Mouse (Mus musculus): ENCODE data around the gene Tcf12.

Gene Tcf12

GRCm38 (mm10) chr9:71940016-71940415 lies 171.7 kb downstream of the Tcf12 start:
- TF ChIP-seq POU5F1 (IDR thresholded peaks at IDR 0.05; ENCODE audit: borderline replicate concordance, low read length) (no peak), CTCF (conservative IDR thresholded peaks at IDR 0.05; ENCODE audit: low read length) (no peak), NANOG (IDR thresholded peaks at IDR 0.05; ENCODE audit: borderline replicate concordance, low read length) (no peak)
- Histone ChIP-seq H3K9me3 (ENCODE audit: low read length) (no peaks in the 10 kb centered on the region), H3K4me1 (replicated peaks; ENCODE audit: low read depth, low read length) (no peaks in the 10 kb centered on the region), H3K36me3 (ENCODE audit: insufficient read depth, low read length) (no peaks in the 10 kb centered on the region), H3K4me3 (replicated peaks; ENCODE audit: low read length) (no peak overlapping the region), H3K27me3 (ENCODE audit: insufficient read depth, low read length) (no peaks in the 10 kb centered on the region)

DNA sequence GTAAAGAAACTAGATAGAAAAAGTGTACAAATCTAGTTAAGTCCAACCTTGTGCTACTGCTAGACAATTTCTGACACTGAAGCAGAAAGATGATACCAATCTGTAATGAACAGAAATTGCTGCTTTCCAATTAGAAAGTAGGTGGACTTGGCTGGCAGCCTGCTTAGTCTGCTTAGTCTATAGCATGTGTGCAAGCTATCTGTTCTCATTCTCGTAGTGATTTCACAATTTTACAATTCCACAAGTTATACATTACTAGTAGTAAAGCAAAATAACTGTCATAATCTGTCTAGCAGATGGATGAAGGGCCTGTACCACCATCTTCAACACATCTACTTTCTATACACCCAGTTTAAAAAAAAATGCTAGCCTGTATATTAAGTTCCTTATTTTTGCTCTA lies 175.5 kb downstream of the Tcf12 start:
- TF ChIP-seq CTCF (conservative IDR thresholded peaks at IDR 0.05; ENCODE audit: low read length) (no peak), POU5F1 (IDR thresholded peaks at IDR 0.05; ENCODE audit: borderline replicate concordance, low read length) (no peak), NANOG (IDR thresholded peaks at IDR 0.05; ENCODE audit: borderline replicate concordance, low read length) (no peak)
- Histone ChIP-seq H3K27me3 (ENCODE audit: insufficient read depth, low read length) (no peaks in the 10 kb centered on the region), H3K4me3 (replicated peaks; ENCODE audit: low read length) (no peak overlapping the region), H3K36me3 (ENCODE audit: insufficient read depth, low read length) (no peaks in the 10 kb centered on the region), H3K4me1 (replicated peaks; ENCODE audit: low read depth, low read length) (no peaks in the 10 kb centered on the region), H3K9me3 (ENCODE audit: low read length) (no peaks in the 10 kb centered on the region)

DNA sequence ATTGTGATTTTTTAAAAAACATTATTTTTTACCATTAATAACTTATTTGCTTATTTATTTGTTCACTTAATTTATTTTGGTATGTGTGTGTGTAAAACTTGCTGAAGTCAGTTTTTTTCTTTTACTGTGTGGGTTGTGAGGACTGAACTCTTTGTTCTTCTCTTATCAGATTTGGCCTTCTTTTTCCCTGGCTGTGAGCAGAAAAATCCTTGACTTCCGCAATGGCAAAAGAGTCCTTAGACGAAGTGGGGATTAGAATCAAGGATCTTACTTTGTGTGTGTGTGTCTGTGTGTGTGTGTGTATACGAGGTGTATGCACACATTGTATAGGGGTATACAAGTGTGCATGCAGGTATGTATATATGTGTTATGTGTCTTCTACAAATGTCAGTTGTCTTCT lies 176.8 kb downstream of the Tcf12 start:
- no peak overlapping the region for H3K4me3 ChIP-seq (replicated peaks; ENCODE audit: low read length)
- H3K36me3 ChIP-seq (ENCODE audit: insufficient read depth, low read length), result no peaks in the 10 kb centered on the region
- H3K27me3 ChIP-seq (ENCODE audit: insufficient read depth, low read length), result no peaks in the 10 kb centered on the region
- H3K4me1 ChIP-seq (replicated peaks; ENCODE audit: low read depth, low read length), result no peaks in the 10 kb centered on the region
- TF ChIP-seq POU5F1 (IDR thresholded peaks at IDR 0.05; ENCODE audit: borderline replicate concordance, low read length) (no peak), CTCF (conservative IDR thresholded peaks at IDR 0.05; ENCODE audit: low read length) (no peak), NANOG (IDR thresholded peaks at IDR 0.05; ENCODE audit: borderline replicate concordance, low read length) (no peak)
- no peaks in the 10 kb centered on the region for H3K9me3 ChIP-seq (ENCODE audit: low read length)

- Histone ChIP-seq H3K27me3 (ENCODE audit: insufficient read depth, low read length) (no peaks in the 10 kb centered on the region), H3K4me1 (replicated peaks; ENCODE audit: low read depth, low read length) (no peaks in the 10 kb centered on the region), H3K9me3 (ENCODE audit: low read length) (no peaks in the 10 kb centered on the region), H3K36me3 (ENCODE audit: insufficient read depth, low read length) (no peaks in the 10 kb centered on the region), H3K4me3 (replicated peaks; ENCODE audit: low read length) (no peak overlapping the region)
- TF ChIP-seq POU5F1 (IDR thresholded peaks at IDR 0.05; ENCODE audit: borderline replicate concordance, low read length) (no peak), CTCF (conservative IDR thresholded peaks at IDR 0.05; ENCODE audit: low read length) (no peak), NANOG (IDR thresholded peaks at IDR 0.05; ENCODE audit: borderline replicate concordance, low read length) (no peak)
Measured at GRCm38 (mm10) chr9:71931965-71932364, 179.7 kb downstream of the Tcf12 start.

- Histone ChIP-seq H3K4me3 (replicated peaks; ENCODE audit: low read length) (no peak overlapping the region), H3K27me3 (ENCODE audit: insufficient read depth, low read length) (no peaks in the 10 kb centered on the region), H3K4me1 (replicated peaks; ENCODE audit: low read depth, low read length) (no peaks in the 10 kb centered on the region), H3K36me3 (ENCODE audit: insufficient read depth, low read length) (no peaks in the 10 kb centered on the region), H3K9me3 (ENCODE audit: low read length) (no peaks in the 10 kb centered on the region)
- no peak for TF ChIP-seq POU5F1 (IDR thresholded peaks at IDR 0.05; ENCODE audit: borderline replicate concordance, low read length)
- no peak for TF ChIP-seq CTCF (conservative IDR thresholded peaks at IDR 0.05; ENCODE audit: low read length)
- no peak for TF ChIP-seq NANOG (IDR thresholded peaks at IDR 0.05; ENCODE audit: borderline replicate concordance, low read length)
Measured at GRCm38 (mm10) chr9:71931358-71931715, 180.3 kb downstream of the Tcf12 start.

DNA sequence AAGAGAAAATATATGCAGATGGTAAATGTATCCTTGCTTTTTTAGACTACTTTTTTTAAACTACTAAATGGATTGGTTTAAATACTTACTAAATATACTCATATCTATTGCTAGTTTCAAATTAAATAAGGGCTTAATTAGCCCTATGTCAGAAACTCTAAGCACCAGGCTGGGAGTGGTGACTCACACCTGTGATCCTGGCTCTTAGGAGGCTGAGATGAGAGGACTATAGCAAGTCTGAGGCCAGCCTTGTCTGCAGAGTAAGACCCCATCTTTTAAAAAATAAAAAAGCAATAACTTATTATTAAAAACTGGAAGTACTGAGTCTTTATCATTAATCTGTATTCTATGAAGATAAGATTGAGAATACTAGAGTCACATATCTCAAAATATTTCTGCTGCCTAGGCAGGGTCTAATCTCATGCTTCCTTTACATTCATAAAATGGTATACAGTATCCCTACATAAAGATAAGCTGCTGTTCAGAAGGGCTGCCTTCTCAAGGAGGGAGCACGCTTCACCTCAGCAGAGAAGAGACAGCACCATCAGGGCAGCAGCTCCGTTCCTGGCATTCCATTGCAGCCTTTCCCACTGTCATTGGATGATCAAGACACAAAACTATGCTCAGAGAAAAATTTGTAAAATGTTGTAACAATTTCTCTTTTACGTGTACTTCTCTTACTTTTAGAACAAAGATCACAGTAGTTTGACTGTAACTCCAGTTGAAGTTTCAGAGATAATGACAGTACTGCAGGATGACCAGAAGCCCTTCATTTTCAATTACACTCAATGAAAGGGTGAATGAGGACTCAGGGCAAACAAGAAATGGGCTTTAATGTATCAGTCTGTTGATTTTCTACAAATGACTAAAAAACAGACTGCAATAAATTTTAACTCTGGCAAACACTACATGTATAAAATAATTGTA lies 181.0 kb downstream of the Tcf12 start:
- no peaks in the 10 kb centered on the region for H3K36me3 ChIP-seq (ENCODE audit: insufficient read depth, low read length)
- no peaks in the 10 kb centered on the region for H3K27me3 ChIP-seq (ENCODE audit: insufficient read depth, low read length)
- TF ChIP-seq CTCF (conservative IDR thresholded peaks at IDR 0.05; ENCODE audit: low read length) (no peak), POU5F1 (IDR thresholded peaks at IDR 0.05; ENCODE audit: borderline replicate concordance, low read length) (no peak), NANOG (IDR thresholded peaks at IDR 0.05; ENCODE audit: borderline replicate concordance, low read length) (no peak)
- no peak overlapping the region for H3K4me3 ChIP-seq (replicated peaks; ENCODE audit: low read length)
- no peaks in the 10 kb centered on the region for H3K9me3 ChIP-seq (ENCODE audit: low read length)
- H3K4me1 ChIP-seq (replicated peaks; ENCODE audit: low read depth, low read length), result no peaks in the 10 kb centered on the region

GRCm38 (mm10) chr9:71916662-71916953 lies 195.1 kb downstream of the Tcf12 start:
- H3K27me3 ChIP-seq (ENCODE audit: insufficient read depth, low read length), result no peaks in the 10 kb centered on the region
- H3K9me3 ChIP-seq (ENCODE audit: low read length), result no peaks in the 10 kb centered on the region
- TF ChIP-seq CTCF (conservative IDR thresholded peaks at IDR 0.05; ENCODE audit: low read length) (no peak), NANOG (IDR thresholded peaks at IDR 0.05; ENCODE audit: borderline replicate concordance, low read length) (no peak), POU5F1 (IDR thresholded peaks at IDR 0.05; ENCODE audit: borderline replicate concordance, low read length) (no peak)
- peaks cover 24% of the 10 kb centered on the region for H3K4me1 ChIP-seq (replicated peaks; ENCODE audit: low read depth, low read length)
- H3K36me3 ChIP-seq (ENCODE audit: insufficient read depth, low read length), result no peaks in the 10 kb centered on the region
- no peak overlapping the region for H3K4me3 ChIP-seq (replicated peaks; ENCODE audit: low read length)

GRCm38 (mm10) chr9:71915871-71916661 lies 195.6 kb downstream of the Tcf12 start:
- H3K9me3 ChIP-seq (ENCODE audit: low read length), result no peaks in the 10 kb centered on the region
- H3K4me1 ChIP-seq (replicated peaks; ENCODE audit: low read depth, low read length), result peaks cover 24% of the 10 kb centered on the region
- H3K4me3 ChIP-seq (replicated peaks; ENCODE audit: low read length), result no peak overlapping the region
- H3K36me3 ChIP-seq (ENCODE audit: insufficient read depth, low read length), result no peaks in the 10 kb centered on the region
- no peaks in the 10 kb centered on the region for H3K27me3 ChIP-seq (ENCODE audit: insufficient read depth, low read length)
- TF ChIP-seq POU5F1 (IDR thresholded peaks at IDR 0.05; ENCODE audit: borderline replicate concordance, low read length) (no peak; the same call in 1 of the 2 replicates), NANOG (IDR thresholded peaks at IDR 0.05; ENCODE audit: borderline replicate concordance, low read length) (peak; percentile 7; the same call in 1 of the 2 replicates), CTCF (conservative IDR thresholded peaks at IDR 0.05; ENCODE audit: low read length) (no peak)

Data from E14TG2a.4 (cell line).